Mouse (Mus musculus) yolk sac, embryonic 10.5 days (tissue): ENCODE results near the gene Mical3.
A peak's percentile ranks its signal among the peaks of the same experiment; 100 is the strongest.
"Not testable (repeated sequence)": the region's sequence is repeated elsewhere in the genome, so short reads cannot be mapped to it uniquely, and the experiment has no call there.

Experiments
- DNase-seq: peaks from one replicate; pipeline ENCODE4 v3.0.0-alpha.2; 2017; ENCODE audit warnings: low spot score

The Mical3 gene

GRCm38 (mm10) chr6:120929421-120929820, 201.4 kb downstream of the Mical3 start:
- DNase-seq: no peak

DNA sequence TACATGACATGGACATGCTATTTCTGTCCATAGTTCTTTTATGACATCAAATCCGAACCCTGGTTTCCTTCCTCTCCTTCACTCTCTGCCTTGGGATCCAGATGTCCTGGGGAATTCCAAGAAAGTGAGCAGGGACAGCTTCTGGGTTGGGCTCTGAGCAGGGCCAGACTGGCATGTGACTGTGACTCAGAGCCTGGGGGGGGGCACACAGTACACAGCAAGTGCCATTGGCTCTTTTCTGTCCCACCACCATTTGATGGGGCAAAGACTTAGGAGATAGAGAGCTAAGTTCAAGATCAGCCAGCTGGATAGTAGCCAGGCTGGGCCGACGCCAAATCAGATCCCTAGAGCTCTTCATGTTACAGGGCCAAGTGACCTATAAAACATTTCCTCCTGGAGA, 203.0 kb downstream of the Mical3 start:
- no peak for DNase-seq

GRCm38 (mm10) chr6:120926880-120927279, 203.9 kb downstream of the Mical3 start:
- DNase-seq: no peak

DNA sequence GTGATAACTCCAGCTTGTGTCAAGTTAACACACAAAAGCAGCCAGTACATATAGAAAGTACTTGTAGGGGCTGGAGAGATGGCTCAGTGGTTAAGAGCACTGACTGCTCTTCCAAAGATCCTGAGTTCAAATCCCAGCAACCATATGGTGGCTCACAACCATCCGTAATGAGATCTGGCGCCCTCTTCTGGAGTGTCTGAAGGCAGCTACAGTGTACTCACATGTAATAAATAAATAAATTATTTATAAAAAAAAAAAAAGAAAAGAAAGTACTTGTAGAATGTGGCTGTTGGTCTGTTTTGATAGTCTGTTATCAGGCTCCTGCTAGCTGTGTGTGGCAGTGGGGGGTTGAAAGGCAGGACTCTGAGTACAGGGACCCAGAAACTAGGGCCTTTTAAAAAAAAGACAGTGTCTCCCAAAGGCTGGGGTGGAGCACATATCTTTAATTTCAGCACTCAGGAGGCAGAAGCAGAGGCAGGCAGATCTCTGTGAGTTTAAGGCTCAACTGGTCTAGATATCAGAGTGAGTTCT, 205.9 kb downstream of the Mical3 start:
- DNase-seq: not testable (repeated sequence)

DNA sequence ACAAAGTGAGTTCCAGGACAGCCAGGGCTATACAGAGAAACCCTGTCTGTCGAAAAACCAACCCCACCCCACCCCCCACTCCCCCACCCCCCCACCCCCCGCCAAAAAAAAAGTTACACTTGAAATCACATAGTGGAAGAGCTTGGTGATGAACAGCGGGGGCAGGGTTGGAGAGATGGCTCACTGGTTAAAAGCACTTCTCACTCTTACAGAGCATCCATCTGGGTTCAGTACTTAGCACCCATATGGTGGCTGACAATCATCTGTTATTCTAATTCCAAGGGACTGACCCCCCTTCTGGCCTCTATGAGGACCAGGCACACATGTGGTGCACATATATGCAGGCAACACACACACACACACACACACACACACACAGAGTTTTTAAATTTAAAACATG, 212.8 kb downstream of the Mical3 start:
- DNase-seq: no peak

- DNase-seq: not testable (repeated sequence)
Measured at GRCm38 (mm10) chr6:120916972-120917881, 213.6 kb downstream of the Mical3 start.

GRCm38 (mm10) chr6:120916074-120916971, 214.5 kb downstream of the Mical3 start, which contains the start of gene Bid:
Gene Bid (minus strand): TSS chr6:120916853.
- DNase-seq: peak; percentile 94

GRCm38 (mm10) chr6:120915649-120915975, 215.2 kb downstream of the Mical3 start:
- DNase-seq: no peak

DNA sequence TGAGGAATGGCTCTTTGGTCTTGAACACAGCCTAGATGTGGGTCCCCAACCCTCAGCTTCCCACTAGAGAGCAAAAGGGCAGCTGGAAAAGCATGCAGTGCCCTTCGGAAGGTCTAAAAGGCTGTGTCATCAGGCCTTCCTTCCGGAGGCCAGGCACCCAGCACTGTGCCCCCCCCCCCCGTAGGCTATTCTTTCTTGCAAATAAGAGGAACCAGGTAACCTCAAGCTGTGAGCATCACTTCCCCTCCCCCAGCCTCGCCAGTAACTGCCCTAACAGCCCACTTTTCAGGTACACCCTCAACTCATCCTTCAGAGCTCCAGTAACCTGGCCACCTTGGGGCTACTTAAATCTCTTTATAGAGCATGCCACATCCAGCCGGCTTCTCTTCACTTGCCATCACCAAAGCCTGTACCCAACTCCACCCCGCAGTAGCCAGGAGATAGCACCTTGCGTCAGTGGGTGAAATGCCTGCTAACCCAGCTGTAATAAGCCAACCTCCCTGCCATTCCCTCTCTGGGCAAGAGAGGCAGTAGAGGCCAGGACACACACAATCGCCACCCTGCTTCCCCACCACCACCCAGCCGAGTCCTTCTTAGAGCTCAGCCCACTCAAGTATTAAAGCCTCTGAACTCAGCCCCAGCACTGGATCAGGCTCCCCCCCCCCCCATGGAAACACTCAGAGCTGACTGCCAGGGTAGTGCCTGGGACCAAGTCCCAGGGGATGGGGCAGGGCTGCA, 215.7 kb downstream of the Mical3 start:
- DNase-seq: no peak

DNA sequence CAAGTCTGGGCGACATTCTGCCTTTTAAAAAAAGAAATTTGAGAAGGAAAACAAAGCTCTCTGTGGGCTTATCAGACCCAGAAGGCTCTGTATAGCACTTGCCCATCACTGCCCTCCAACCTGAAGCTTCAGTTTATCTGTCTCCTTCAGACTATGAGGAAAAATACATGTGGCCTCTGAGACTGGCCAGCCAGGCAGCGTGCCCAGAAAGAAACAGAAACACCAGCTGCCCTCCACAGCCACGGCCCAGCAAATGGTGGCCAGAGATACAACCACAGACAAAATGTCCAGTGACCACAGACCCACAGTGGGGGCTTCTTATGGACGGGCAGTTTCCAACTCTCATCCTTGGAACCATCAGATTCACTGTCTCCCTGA, 216.3 kb downstream of the Mical3 start:
- no peak for DNase-seq

DNA sequence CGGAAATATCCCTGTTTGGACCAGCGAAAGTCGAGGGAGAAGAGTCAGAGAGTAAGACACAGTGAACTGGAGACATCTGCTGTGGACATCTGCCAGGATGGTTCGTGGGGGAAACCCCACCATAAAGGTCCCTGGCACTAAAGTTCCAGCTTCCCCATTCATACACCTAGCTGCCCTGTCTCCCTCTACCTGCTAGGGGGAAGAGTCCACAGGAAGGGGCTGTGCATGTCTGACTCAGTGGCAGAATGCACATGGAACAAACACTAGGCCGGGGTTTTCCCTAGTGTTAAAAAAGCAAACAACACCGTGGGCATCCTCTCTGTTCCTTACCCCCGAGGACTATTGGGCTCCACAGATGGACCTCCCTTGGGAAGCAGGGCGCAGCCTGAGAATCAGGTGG, 217.0 kb downstream of the Mical3 start:
- no peak for DNase-seq

DNA sequence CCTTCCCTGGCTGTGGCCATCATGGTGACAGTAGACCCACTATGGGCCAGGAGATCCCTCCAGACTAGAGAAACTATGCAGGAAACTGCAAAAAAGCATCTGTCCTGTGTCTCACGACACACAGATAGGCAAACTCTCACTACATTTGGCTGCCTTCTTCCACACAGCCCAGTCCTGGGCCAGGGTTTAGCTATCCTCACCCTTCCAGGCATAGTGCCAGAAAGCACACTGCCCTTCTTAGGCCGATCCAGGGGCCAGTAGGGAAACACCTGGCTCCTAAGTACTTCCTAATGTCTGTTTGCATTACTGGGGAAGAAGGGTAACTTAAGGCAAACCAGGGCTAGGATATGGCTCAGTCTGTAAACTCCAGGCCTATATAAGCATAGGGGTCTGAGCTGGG, 217.9 kb downstream of the Mical3 start:
- no peak for DNase-seq

GRCm38 (mm10) chr6:120911213-120912007, 219.4 kb downstream of the Mical3 start:
- DNase-seq: no peak

DNA sequence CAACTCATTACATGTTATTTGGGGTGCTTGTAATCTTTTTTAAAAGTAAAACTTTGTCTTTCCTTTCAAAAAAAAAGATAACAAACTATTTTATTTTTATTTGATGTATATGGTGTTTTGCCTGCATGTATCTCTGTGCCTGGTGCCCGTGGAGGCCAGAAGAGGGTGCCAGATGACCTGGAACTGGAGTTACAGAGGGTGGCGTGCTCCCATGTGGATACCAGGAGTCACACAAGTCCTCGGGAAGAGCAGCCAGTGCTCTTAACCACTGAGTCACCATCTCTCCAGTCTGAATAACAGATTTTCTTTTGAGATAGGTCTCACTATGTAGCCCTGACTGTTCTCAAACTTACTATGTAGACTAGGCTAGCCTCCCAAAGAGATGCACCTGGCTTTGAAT, 221.3 kb downstream of the Mical3 start:
- DNase-seq: no peak

GRCm38 (mm10) chr6:120907876-120908597, 222.8 kb downstream of the Mical3 start:
- not testable (repeated sequence) for DNase-seq

- DNase-seq: no peak
Measured at GRCm38 (mm10) chr6:120906521-120906920, 224.3 kb downstream of the Mical3 start.

DNA sequence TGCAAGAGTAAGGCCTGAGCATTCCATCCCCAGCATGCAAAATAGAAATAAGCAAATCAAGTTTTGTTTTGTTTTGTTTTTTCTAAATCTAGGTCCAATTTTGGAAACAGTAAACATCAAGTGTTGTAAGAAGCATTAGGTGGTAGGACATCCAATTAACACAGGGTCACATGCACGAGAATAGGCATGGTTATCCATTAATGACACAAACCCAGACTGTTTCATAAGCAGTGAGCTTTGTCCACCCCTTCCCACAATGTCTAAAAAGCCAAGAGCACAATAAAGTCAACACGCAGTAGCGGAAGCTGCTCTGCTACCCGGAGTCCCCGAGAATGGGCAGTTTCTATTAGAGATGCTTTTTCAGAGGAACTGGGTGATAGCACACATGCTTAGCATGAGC, 225.7 kb downstream of the Mical3 start:
- peak; percentile 67 for DNase-seq

DNA sequence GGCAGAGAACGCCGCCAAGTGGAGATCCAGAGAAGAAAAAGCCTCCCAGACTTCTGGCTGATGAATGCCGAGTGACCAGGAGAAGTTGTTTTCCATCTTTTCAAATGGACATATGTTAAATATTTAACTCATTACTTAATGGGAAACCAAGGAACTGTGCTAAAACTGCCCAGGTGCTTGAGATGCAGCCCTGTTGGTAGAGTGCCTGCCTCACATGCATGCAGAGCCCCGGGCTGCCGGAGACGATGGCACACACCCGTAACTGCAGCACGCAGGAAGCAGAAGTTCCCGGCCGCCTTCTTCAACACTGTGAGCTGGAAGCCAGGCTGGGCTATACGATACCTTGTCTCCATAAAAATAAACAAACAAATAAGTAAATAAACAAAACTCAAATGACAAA, 226.8 kb downstream of the Mical3 start:
- DNase-seq: no peak

- peak; percentile 82 for DNase-seq
Measured at GRCm38 (mm10) chr6:120903450-120903912, 227.3 kb downstream of the Mical3 start.
